Mouse (Mus musculus) megakaryocyte, embryonic 14.5 days (primary cell): ENCODE data around the gene Chtf18.

Experiments used
- FLI1 ChIP-seq: IDR thresholded peaks from 2 replicates; pipeline ENCODE4 v1.6.1; 2012; ENCODE audit warnings: low read length, inconsistent platforms, mixed read lengths
- GATA1 ChIP-seq: IDR thresholded peaks from 3 replicates; pipeline ENCODE4 v1.6.1; 2012; ENCODE audit warnings: mixed read lengths, low read length, inconsistent platforms, borderline replicate concordance

- TF ChIP-seq GATA1 (no peak), FLI1 (no peak)
Measured at GRCm38 (mm10) chr17:25716130-25716529, 11.1 kb downstream of the Chtf18 start.
